Mouse (Mus musculus): ENCODE measurements around the gene Rfx1. TPM values are rescaled to one million over a fixed set of nuclear protein-coding genes. Genes with fewer than 3 reads are reported as not detected.

Gene Rfx1
- total and polyA plus RNA-seq, 3 experiments: 8.8 to 11.0 (median 9.5) TPM

DNA sequence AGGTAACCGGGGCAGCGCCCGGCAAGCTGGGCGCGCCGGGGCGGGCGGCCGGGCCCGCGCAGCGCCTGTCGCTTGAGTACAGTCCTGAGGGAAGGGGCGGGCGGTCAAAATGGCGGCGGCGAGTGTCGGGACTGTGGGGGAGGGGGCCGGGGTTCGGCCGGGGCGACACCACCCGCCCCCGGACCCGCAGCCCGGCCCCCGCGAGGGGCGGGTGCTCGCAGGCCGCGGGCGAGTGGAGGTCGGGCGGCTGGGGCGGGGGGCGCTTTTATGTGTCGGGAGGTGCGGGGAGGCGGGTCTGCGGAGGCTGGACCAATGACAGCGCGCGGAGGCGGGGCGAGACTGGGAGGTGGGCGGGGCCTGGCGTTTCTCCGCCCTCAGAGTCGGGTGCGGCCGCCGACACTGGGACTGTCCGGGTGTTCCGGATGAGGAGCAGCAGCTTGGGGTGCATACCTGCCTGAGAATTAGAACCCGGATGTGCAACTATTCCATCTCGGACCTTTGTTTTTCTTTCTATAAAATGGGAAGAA is 476 bp downstream of the Rfx1 start:
- H3K4me1 ChIP-seq (ENCODE audit: control insufficient read depth, insufficient read depth, low read length): peaks cover 23% of the 10 kb centered on the region
- peak; percentile 96 to 99 for DNase-seq
- peak overlapping the region; percentile 96 for H3K27ac ChIP-seq
- peak overlapping the region; percentile 82 for H3K4me3 ChIP-seq
- no peaks in the 10 kb centered on the region for H3K36me3 ChIP-seq (ENCODE audit: control insufficient read depth, insufficient read depth, low read length)
- no peaks in the 10 kb centered on the region for H3K27me3 ChIP-seq (ENCODE audit: control insufficient read depth, insufficient read depth, low read length)
- H3K9ac ChIP-seq (ENCODE audit: low read depth, low read length): peak overlapping the region; percentile 66
- intact Hi-C loops (cut with DNase I): loop anchor here (2.0 to 5.0 kb wide), 2 partner anchors 56 to 80 kb away; partner anchors contain the start of genes 4930432K21Rik and Cc2d1a
- H3K79me2 ChIP-seq (replicated peaks; ENCODE audit: control insufficient read depth, insufficient read depth, low read length): no peaks in the 10 kb centered on the region
- TF ChIP-seq CTCF (IDR thresholded peaks at IDR 0.05) (no peak), POLR2A (IDR thresholded peaks at IDR 0.05; ENCODE audit: insufficient read depth, low read depth, low read length) (peak; percentile 94)
- under 1% methylated on average over 55 of the region's 58 CpGs for WGBS

DNA sequence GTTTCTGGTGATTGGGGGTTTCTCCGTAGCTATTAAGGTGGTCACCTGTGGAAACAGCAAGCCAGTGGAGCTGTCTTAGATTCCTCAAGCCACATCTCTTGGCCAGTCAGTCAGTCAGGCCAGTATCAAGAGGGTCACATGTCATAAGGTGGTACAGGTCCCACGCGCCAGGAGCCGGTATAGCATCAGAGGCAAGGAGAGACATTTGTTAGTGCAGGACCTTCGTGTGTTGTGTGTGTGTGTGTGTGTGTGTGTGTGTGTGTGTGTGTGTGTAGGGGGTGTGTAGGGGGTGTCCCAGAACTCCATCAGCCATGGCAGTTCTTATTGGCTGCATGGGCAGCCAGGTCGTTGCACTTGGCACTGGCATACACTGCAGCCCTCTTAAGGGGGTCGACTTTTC is 1.3 kb downstream of the Rfx1 start:
- Histone ChIP-seq H3K9ac (ENCODE audit: low read depth, low read length) (no peak overlapping the region), H3K79me2 (replicated peaks; ENCODE audit: control insufficient read depth, insufficient read depth, low read length) (no peaks in the 10 kb centered on the region), H3K27me3 (ENCODE audit: control insufficient read depth, insufficient read depth, low read length) (no peaks in the 10 kb centered on the region), H3K4me3 (no peak overlapping the region; the same call in 1 of the 2 replicates), H3K27ac (peak overlapping the region; percentile 96; the same call in 1 of the 2 replicates), H3K4me1 (ENCODE audit: control insufficient read depth, insufficient read depth, low read length) (peaks cover 30% of the 10 kb centered on the region), H3K36me3 (ENCODE audit: control insufficient read depth, insufficient read depth, low read length) (no peaks in the 10 kb centered on the region)
- no peak for TF ChIP-seq CTCF (IDR thresholded peaks at IDR 0.05)
- WGBS: 62% methylated on average over 7 of the region's 7 CpGs
- intact Hi-C loops (cut with DNase I): loop anchor here (2.0 to 5.0 kb wide), 3 partner anchors 37 to 79 kb away; partner anchors contain the start of genes 4930432K21Rik, Cc2d1a and Dcaf15
- DNase-seq: no peak

DNA sequence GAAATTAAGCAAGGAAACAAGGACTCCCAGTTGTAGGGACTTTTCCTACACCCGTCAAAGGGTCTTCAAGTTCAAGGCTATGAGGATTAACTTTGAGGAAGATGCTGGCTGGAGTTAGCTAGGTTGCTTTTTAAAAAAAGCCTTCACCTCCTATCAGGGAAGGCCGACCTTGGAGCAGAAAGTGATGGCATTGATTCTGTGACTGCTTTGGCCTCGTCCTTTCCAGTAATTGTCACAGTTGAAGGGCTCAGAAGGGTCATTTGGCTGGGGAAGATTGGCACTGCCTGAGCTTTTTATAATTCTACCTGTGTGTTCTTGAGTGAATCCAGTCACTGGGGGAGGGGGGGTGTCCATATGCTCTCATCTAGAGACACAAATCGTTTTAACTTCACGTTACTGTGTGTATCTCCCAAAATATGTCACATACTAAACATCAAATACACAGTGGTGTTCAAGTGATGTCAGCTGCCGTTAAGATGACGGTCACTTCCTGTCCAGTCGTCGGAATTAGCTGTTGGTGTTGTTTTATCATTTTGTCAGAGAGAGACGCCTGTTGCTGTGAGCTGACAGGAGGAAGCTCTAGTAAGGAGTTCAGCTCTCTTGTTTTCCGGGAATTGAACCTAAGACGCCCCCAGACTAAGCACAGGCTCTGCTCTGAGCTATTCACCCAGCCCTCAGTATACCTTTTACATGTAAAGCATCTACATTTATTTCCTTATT is 1.8 kb downstream of the Rfx1 start:
- TF ChIP-seq CTCF (IDR thresholded peaks at IDR 0.05) (no peak), POLR2A (IDR thresholded peaks at IDR 0.05; ENCODE audit: insufficient read depth, low read depth, low read length) (no peak)
- no peaks in the 10 kb centered on the region for H3K27me3 ChIP-seq (ENCODE audit: control insufficient read depth, insufficient read depth, low read length)
- intact Hi-C loops (cut with DNase I): loop anchor here (2.0 to 5.0 kb wide), 2 partner anchors 36 to 79 kb away; partner anchors contain the start of genes 4930432K21Rik, Cc2d1a and Dcaf15
- H3K27ac ChIP-seq: peak overlapping the region; percentile 42
- H3K79me2 ChIP-seq (replicated peaks; ENCODE audit: control insufficient read depth, insufficient read depth, low read length): no peaks in the 10 kb centered on the region
- DNase-seq: no peak
- WGBS: 13% methylated on average over 12 of the region's 12 CpGs
- H3K36me3 ChIP-seq (ENCODE audit: control insufficient read depth, insufficient read depth, low read length): no peaks in the 10 kb centered on the region
- no peak overlapping the region for H3K4me3 ChIP-seq
- no peak overlapping the region for H3K9ac ChIP-seq (ENCODE audit: low read depth, low read length)
- peaks cover 30% of the 10 kb centered on the region for H3K4me1 ChIP-seq (ENCODE audit: control insufficient read depth, insufficient read depth, low read length)

DNA sequence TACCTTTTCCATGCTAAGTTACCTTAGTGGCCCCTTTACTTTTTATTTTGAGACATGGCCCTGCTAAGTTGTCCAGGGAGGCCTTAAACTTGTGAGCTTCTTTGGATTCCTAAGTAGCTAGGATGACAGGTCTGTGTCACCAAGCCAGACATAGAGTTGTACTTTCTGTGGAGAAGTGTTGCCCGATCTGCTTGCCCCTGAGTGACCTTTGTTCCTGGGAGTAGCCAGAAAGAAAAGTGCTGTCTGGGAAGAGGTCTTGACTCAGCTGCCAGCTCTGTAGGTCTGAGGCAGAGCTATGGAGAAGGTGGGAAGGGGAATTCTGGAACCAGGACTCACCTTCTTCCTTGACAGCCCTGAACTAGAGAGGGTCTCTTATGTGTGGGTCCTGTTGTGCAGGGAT is 2.5 kb downstream of the Rfx1 start:
- H3K36me3 ChIP-seq (ENCODE audit: control insufficient read depth, insufficient read depth, low read length): no peaks in the 10 kb centered on the region
- peak overlapping the region; percentile 42 for H3K27ac ChIP-seq
- no peaks in the 10 kb centered on the region for H3K27me3 ChIP-seq (ENCODE audit: control insufficient read depth, insufficient read depth, low read length)
- DNase-seq: no peak
- no peaks in the 10 kb centered on the region for H3K79me2 ChIP-seq (replicated peaks; ENCODE audit: control insufficient read depth, insufficient read depth, low read length)
- H3K9ac ChIP-seq (ENCODE audit: low read depth, low read length): no peak overlapping the region
- H3K4me3 ChIP-seq: no peak overlapping the region
- peaks cover 30% of the 10 kb centered on the region for H3K4me1 ChIP-seq (ENCODE audit: control insufficient read depth, insufficient read depth, low read length)
- 3% methylated on average over 1 of the region's 1 CpGs for WGBS
- intact Hi-C loops (cut with DNase I): loop anchor here (2.0 to 5.0 kb wide), 2 partner anchors 36 to 78 kb away; partner anchors contain the start of genes 4930432K21Rik, Cc2d1a and Dcaf15
- TF ChIP-seq POLR2A (IDR thresholded peaks at IDR 0.05; ENCODE audit: insufficient read depth, low read depth, low read length): no peak
- TF ChIP-seq EP300 (IDR thresholded peaks at IDR 0.05; ENCODE audit: insufficient read depth, low read depth, low read length): no peak
- TF ChIP-seq CTCF (IDR thresholded peaks at IDR 0.05): no peak

DNA sequence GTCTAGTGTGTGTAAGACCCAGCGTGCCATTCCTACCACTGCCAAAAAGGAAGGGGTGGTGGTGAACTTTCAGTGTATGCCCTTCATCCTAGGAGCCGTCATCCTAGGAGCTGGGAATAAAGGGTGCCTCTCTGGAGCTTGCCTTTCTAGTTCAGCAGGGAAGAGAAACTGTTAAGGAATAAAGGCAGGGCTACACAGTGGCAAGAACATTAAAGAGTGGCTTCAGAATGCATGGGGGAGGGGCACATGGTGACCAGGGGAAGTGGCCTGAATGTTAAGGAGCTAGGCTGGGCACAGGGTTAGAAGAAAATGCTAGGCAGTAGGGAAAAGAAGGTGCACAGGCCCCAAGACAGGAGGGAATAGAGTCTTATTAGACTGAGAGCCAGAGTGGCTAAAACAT is 3.1 kb downstream of the Rfx1 start:
- intact Hi-C loops (cut with DNase I): loop anchor here (2.0 to 5.0 kb wide), 2 partner anchors 35 to 78 kb away; partner anchors contain the start of genes 4930432K21Rik, Cc2d1a and Dcaf15

DNA sequence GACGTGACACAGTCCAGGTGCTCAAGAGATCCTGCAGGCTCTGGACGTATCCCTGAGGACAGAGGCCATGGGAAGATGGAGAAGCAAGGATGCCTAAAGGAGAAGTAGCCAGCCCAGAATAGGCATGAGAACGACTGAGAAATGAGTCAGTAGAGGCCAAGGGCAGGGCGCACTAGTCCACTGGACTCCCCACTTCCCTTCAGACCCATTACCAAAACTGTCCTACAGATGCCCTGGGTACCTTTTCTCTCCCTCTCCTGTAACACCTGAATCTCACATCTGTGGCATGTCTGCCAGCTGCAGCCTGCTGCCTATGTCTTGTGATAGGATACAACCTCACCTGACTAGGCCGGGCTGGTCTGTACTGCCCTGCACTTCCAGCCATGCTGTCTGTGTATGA is 3.6 kb downstream of the Rfx1 start:
- Histone ChIP-seq H3K79me2 (replicated peaks; ENCODE audit: control insufficient read depth, insufficient read depth, low read length) (no peaks in the 10 kb centered on the region), H3K9ac (ENCODE audit: low read depth, low read length) (no peak overlapping the region), H3K27me3 (ENCODE audit: control insufficient read depth, insufficient read depth, low read length) (no peaks in the 10 kb centered on the region), H3K4me3 (no peak overlapping the region), H3K36me3 (ENCODE audit: control insufficient read depth, insufficient read depth, low read length) (no peaks in the 10 kb centered on the region), H3K27ac (peak overlapping the region; percentile 55), H3K4me1 (ENCODE audit: control insufficient read depth, insufficient read depth, low read length) (peaks cover 30% of the 10 kb centered on the region)
- intact Hi-C loops (cut with DNase I): no loop called here
- 63% methylated on average over 5 of the region's 5 CpGs for WGBS
- DNase-seq: no peak
- no peak for TF ChIP-seq CTCF (IDR thresholded peaks at IDR 0.05)
- no peak for TF ChIP-seq EP300 (IDR thresholded peaks at IDR 0.05; ENCODE audit: insufficient read depth, low read depth, low read length)
- no peak for TF ChIP-seq POLR2A (IDR thresholded peaks at IDR 0.05; ENCODE audit: insufficient read depth, low read depth, low read length)

More for the DNA sequence above, 3.1 kb downstream of the Rfx1 start:
- H3K9ac ChIP-seq (ENCODE audit: low read depth, low read length): no peak overlapping the region
- H3K79me2 ChIP-seq (replicated peaks; ENCODE audit: control insufficient read depth, insufficient read depth, low read length): no peaks in the 10 kb centered on the region
- no peaks in the 10 kb centered on the region for H3K36me3 ChIP-seq (ENCODE audit: control insufficient read depth, insufficient read depth, low read length)
- peak overlapping the region; percentile 55 for H3K27ac ChIP-seq
- H3K4me1 ChIP-seq (ENCODE audit: control insufficient read depth, insufficient read depth, low read length): peaks cover 30% of the 10 kb centered on the region
- DNase-seq: no peak
- TF ChIP-seq EP300 (IDR thresholded peaks at IDR 0.05; ENCODE audit: insufficient read depth, low read depth, low read length) (no peak), CTCF (IDR thresholded peaks at IDR 0.05) (no peak), POLR2A (IDR thresholded peaks at IDR 0.05; ENCODE audit: insufficient read depth, low read depth, low read length) (no peak)
- no peaks in the 10 kb centered on the region for H3K27me3 ChIP-seq (ENCODE audit: control insufficient read depth, insufficient read depth, low read length)
- WGBS: 53% methylated on average over 2 of the region's 2 CpGs
- no peak overlapping the region for H3K4me3 ChIP-seq

Data from heart, adult 2 months (tissue).